Mouse (Mus musculus): Measurements from ENCODE around the gene Tmem8. TPM values are rescaled to one million over a fixed set of nuclear protein-coding genes. Genes with fewer than 3 reads are reported as not detected.

Tmem8 gene
- polyA plus RNA-seq, 1 experiment from 2014 or later, result 14.0 TPM

- no peak for ATAC-seq (replicated peaks; ENCODE audit: low FRiP score, low read depth)
- H3K4me2 ChIP-seq (ENCODE audit: low read length), result no peak overlapping the region
- no peak overlapping the region for H3K9ac ChIP-seq (ENCODE audit: low read depth, low read length)
- 73% methylated on average over 2 of the region's 2 CpGs for WGBS
- H3K36me3 ChIP-seq (ENCODE audit: insufficient read depth, low read length), result 0 out of 2 replicates have a peak, but pooled peaks cover 18% of the 10 kb centered on the region
- H3K4me1 ChIP-seq (replicated peaks; ENCODE audit: insufficient read depth, low read length), result no peaks in the 10 kb centered on the region
- no peaks in the 10 kb centered on the region for H3K27me3 ChIP-seq (ENCODE audit: insufficient read depth, low read length)
- no peaks in the 10 kb centered on the region for H3K9me3 ChIP-seq (replicated peaks; ENCODE audit: low read length)
- H3K4me3 ChIP-seq (replicated peaks; ENCODE audit: low read depth, low read length), result no peak overlapping the region
- no peak overlapping the region for H3K27ac ChIP-seq
- DNase-seq (ENCODE audit: low spot score), result no peak
- no peak for TF ChIP-seq CTCF (IDR thresholded peaks at IDR 0.05; ENCODE audit: low read depth)
Observed at GRCm38 (mm10) chr17:26149056-26149455, 36.0 kb downstream of the Tmem8 start.

GRCm38 (mm10) chr17:26151886-26152630 is 39.0 kb downstream of the Tmem8 start:
- H3K36me3 ChIP-seq (ENCODE audit: insufficient read depth, low read length), result 0 out of 2 replicates have a peak, but pooled peaks cover 14% of the 10 kb centered on the region
- ATAC-seq (replicated peaks; ENCODE audit: low FRiP score, low read depth), result no peak
- WGBS, result 97% methylated on average over 2 of the region's 2 CpGs
- H3K4me2 ChIP-seq (ENCODE audit: low read length), result no peak overlapping the region
- no peaks in the 10 kb centered on the region for H3K9me3 ChIP-seq (replicated peaks; ENCODE audit: low read length)
- DNase-seq (ENCODE audit: low spot score), result no peak
- H3K27me3 ChIP-seq (ENCODE audit: insufficient read depth, low read length), result no peaks in the 10 kb centered on the region
- H3K9ac ChIP-seq (ENCODE audit: low read depth, low read length), result no peak overlapping the region
- H3K4me1 ChIP-seq (replicated peaks; ENCODE audit: insufficient read depth, low read length), result no peaks in the 10 kb centered on the region
- no peak for TF ChIP-seq CTCF (IDR thresholded peaks at IDR 0.05; ENCODE audit: low read depth)
- H3K4me3 ChIP-seq (replicated peaks; ENCODE audit: low read depth, low read length), result no peak overlapping the region
- no peak overlapping the region for H3K27ac ChIP-seq

DNA sequence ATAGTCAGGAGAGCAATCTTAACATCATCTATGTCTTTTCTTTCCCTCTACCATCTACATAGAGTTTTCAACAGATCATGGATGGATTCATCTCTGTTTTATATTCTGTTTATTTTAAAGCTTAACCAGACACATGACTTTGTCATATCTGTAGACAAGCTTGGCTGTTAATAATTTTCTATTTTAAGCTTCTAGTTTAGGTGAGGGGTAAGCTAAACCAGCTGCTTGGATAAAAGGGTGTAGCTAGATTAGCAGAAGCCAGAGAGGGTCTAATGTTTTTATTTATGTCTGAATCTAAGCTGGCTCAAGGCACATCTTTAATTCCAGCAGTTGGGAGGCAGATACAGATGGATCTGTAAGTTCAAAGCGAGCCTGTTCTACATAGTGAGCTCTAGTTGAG is 49.6 kb downstream of the Tmem8 start:
- Histone ChIP-seq H3K36me3 (ENCODE audit: insufficient read depth, low read length) (0 out of 2 replicates have a peak, but pooled peaks cover 2% of the 10 kb centered on the region), H3K9ac (ENCODE audit: low read depth, low read length) (no peak overlapping the region), H3K9me3 (replicated peaks; ENCODE audit: low read length) (no peaks in the 10 kb centered on the region), H3K4me2 (ENCODE audit: low read length) (no peak overlapping the region), H3K27ac (no peak overlapping the region), H3K27me3 (ENCODE audit: insufficient read depth, low read length) (no peaks in the 10 kb centered on the region), H3K4me1 (replicated peaks; ENCODE audit: insufficient read depth, low read length) (0 out of 2 replicates have a peak, but pooled peaks cover 3% of the 10 kb centered on the region), H3K4me3 (replicated peaks; ENCODE audit: low read depth, low read length) (no peak overlapping the region)
- DNase-seq (ENCODE audit: low spot score) (no peak), ATAC-seq (replicated peaks; ENCODE audit: low FRiP score, low read depth) (no peak)
- WGBS, result 92% methylated on average over 1 of the region's 1 CpGs
- no peak for TF ChIP-seq CTCF (IDR thresholded peaks at IDR 0.05; ENCODE audit: low read depth)

- Histone ChIP-seq H3K27me3 (ENCODE audit: insufficient read depth, low read length) (no peaks in the 10 kb centered on the region), H3K27ac (no peak overlapping the region), H3K4me2 (ENCODE audit: low read length) (no peak overlapping the region), H3K36me3 (ENCODE audit: insufficient read depth, low read length) (0 out of 2 replicates have a peak, but pooled peaks cover 2% of the 10 kb centered on the region), H3K9ac (ENCODE audit: low read depth, low read length) (no peak overlapping the region), H3K4me3 (replicated peaks; ENCODE audit: low read depth, low read length) (no peak overlapping the region), H3K9me3 (replicated peaks; ENCODE audit: low read length) (no peaks in the 10 kb centered on the region), H3K4me1 (replicated peaks; ENCODE audit: insufficient read depth, low read length) (no peaks in the 10 kb centered on the region)
- TF ChIP-seq CTCF (IDR thresholded peaks at IDR 0.05; ENCODE audit: low read depth), result no peak
- WGBS, result 89% methylated on average over 2 of the region's 2 CpGs
- DNase-seq (ENCODE audit: low spot score) (no peak), ATAC-seq (replicated peaks; ENCODE audit: low FRiP score, low read depth) (no peak)
Observed at GRCm38 (mm10) chr17:26168039-26168438, 54.9 kb downstream of the Tmem8 start.

Other genes starting within 250 kb of the Tmem8 start
- gene Mcrip2, start 244.5 kb upstream of the Tmem8 start, polyA plus RNA-seq (2015; fragmentation: Nextera tagmentation; extraction: Ambion mirVana), result 128 and 138 TPM in 2 replicates
- 106 and 119 TPM in 2 replicates for gene Mettl26, start 238.2 kb upstream of the Tmem8 start, polyA plus RNA-seq (2015; fragmentation: Nextera tagmentation; extraction: Ambion mirVana)
- 0.38 and 0.51 TPM in 2 replicates for gene Wfikkn1, start 232.4 kb upstream of the Tmem8 start, polyA plus RNA-seq (2015; fragmentation: Nextera tagmentation; extraction: Ambion mirVana)
- gene Rab40c, start 193.6 kb upstream of the Tmem8 start, polyA plus RNA-seq (2015; fragmentation: Nextera tagmentation; extraction: Ambion mirVana), result 20.4 and 22.1 TPM in 2 replicates
- gene Pigq, start 168.4 kb upstream of the Tmem8 start, polyA plus RNA-seq (2015; fragmentation: Nextera tagmentation; extraction: Ambion mirVana), result 69.5 and 70.2 TPM in 2 replicates
- gene Nhlrc4, start 168.3 kb upstream of the Tmem8 start, polyA plus RNA-seq (2015; fragmentation: Nextera tagmentation; extraction: Ambion mirVana), result 1.1 and 2.5 TPM in 2 replicates
- gene A930017K11Rik, start 160.7 kb upstream of the Tmem8 start, polyA plus RNA-seq (2015; fragmentation: Nextera tagmentation; extraction: Ambion mirVana), result 6.8 and 7.2 TPM in 2 replicates
- 17.0 and 19.8 TPM in 2 replicates for gene Capn15, start 127.5 kb upstream of the Tmem8 start, polyA plus RNA-seq (2015; fragmentation: Nextera tagmentation; extraction: Ambion mirVana)
- gene Rab11fip3, start 43.7 kb upstream of the Tmem8 start, polyA plus RNA-seq (2015; fragmentation: Nextera tagmentation; extraction: Ambion mirVana), result 35.3 and 40.2 TPM in 2 replicates
- 44.8 and 47.3 TPM in 2 replicates for gene Decr2, start 23.0 kb upstream of the Tmem8 start, polyA plus RNA-seq (2015; fragmentation: Nextera tagmentation; extraction: Ambion mirVana)
- gene Nme4, start 17.7 kb upstream of the Tmem8 start, polyA plus RNA-seq (2015; fragmentation: Nextera tagmentation; extraction: Ambion mirVana), result 56.1 and 57.6 TPM in 2 replicates
- 175 and 192 TPM in 2 replicates for gene Mrpl28, start 10.2 kb downstream of the Tmem8 start, polyA plus RNA-seq (2015; fragmentation: Nextera tagmentation; extraction: Ambion mirVana)
- 11.1 and 19.4 TPM in 2 replicates for gene Axin1, start 25.4 kb downstream of the Tmem8 start, polyA plus RNA-seq (2015; fragmentation: Nextera tagmentation; extraction: Ambion mirVana)
- gene Pdia2, start 85.8 kb downstream of the Tmem8 start, polyA plus RNA-seq (2015; fragmentation: Nextera tagmentation; extraction: Ambion mirVana), result 1.9 and 2.0 TPM in 2 replicates
- gene Rgs11, start 89.7 kb downstream of the Tmem8 start, polyA plus RNA-seq (2015; fragmentation: Nextera tagmentation; extraction: Ambion mirVana), result 9.1 and 11.1 TPM in 2 replicates
- 16.8 and 22.4 TPM in 2 replicates for gene Arhgdig, start 94.5 kb downstream of the Tmem8 start, polyA plus RNA-seq (2015; fragmentation: Nextera tagmentation; extraction: Ambion mirVana)
- gene Fam234a, start 130.9 kb downstream of the Tmem8 start, polyA plus RNA-seq (2015; fragmentation: Nextera tagmentation; extraction: Ambion mirVana), result 81.6 and 85.6 TPM in 2 replicates
- gene Luc7l, start 139.6 kb downstream of the Tmem8 start, polyA plus RNA-seq (2015; fragmentation: Nextera tagmentation; extraction: Ambion mirVana), result 71.3 and 75.7 TPM in 2 replicates